Mouse (Mus musculus) heart, postnatal 0 days (tissue): Measurements from ENCODE around the gene Snx29.

Experiments used
- CTCF ChIP-seq: IDR thresholded peaks from 2 replicates; pipeline ENCODE4 v1.5.1; 2016; ENCODE audit warnings: antibody characterized with exemption, control low read depth, low read depth
- EP300 ChIP-seq: IDR thresholded peaks from 2 replicates; pipeline ENCODE4 v1.6.1; 2016; ENCODE audit warnings: antibody characterized with exemption, low read depth

DNA sequence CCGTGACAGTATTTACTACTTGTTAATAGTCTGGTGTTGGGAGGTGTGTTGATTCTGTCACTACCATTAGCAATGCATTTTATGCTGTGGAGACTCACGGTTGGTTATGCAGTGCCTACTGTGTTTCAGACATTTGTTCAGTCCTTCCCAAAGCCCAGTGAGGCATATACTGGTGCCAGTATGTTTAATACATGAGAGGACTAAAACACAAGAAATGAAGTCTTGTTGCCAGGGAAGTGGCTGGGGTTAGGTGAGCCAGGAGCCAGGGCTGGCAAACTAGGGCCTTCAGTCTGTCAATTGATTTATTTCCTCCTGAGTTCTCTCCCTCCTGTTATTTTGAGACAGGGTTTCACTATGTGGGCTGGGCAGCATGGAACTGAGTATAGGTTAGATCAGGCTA, 154.3 kb downstream of the Snx29 start:
- TF ChIP-seq CTCF (no peak), EP300 (no peak)
